Mouse (Mus musculus): ENCODE data around the gene Smim8. TPM values are rescaled to one million over a fixed set of nuclear protein-coding genes. Genes with fewer than 3 reads are reported as not detected.

Smim8 gene
- polyA plus RNA-seq (2017; shearing (Covaris generic)) = 65.5 TPM

DNA sequence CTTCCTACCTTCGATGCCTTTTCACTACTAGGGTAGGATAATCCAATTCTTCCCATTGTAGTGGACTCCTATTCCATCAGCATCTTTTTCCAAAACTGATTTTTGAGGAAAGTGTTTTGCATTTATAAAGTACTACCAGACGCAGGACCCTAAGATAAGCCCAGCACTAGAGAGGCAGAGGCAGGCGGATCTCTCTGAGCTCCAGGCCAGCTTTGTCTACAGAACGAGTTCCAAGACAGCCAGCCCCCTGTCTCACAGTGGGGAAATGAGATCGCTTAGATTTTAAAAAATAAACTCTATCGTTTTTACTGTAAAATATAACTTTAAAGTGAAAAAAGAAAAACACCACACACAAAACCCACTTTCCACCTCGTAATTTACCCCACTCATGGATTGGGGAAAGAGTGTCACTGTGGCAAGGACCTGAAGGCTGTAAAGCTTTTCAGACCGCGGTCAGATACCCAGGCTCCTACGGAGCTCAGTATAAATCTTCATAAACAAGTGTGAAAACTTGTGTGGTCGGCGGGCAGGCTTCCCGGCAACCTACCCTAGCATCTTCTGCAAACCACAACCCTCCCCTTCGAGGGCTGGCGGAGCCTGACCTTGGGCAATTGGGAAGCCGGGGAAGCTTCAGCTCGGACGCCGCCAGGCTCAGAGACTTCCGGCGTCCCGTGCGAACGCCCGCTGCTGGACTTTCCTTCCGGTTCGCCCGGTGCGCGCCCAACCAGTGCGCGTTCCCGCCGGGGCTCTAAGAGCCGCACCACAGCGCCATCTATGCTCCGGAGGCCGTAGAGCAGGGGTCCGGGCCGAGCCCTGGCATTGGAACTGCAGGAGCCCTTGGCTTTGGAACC lies at the start of gene Smim8:
Smim8 (minus strand) TSS at position 747 of the 851 bp plus-strand sequence.

DNA sequence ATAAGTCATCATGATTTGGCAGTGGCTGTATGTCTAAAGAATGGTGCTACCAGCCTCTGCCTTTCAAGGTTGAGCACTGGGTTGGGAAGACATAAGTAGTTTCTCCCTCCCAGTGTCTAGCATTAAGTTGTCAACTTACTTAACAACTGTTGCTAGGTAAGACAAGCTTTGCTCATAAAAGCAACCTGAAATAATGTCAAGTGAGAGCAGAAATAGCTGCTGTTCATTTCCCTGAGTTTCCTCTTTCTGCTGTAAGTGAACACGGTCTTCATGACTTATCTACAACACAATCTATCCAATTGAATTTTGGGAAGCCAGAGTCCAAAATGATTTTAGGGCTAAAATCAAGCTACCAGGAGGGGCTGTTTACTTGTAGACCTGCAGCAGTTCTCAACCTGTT lies 22.1 kb downstream of the Smim8 start, which contains the start of gene Gm136:
Gm136 (minus strand) TSS at position 101 of the 400 bp plus-strand sequence.

DNA sequence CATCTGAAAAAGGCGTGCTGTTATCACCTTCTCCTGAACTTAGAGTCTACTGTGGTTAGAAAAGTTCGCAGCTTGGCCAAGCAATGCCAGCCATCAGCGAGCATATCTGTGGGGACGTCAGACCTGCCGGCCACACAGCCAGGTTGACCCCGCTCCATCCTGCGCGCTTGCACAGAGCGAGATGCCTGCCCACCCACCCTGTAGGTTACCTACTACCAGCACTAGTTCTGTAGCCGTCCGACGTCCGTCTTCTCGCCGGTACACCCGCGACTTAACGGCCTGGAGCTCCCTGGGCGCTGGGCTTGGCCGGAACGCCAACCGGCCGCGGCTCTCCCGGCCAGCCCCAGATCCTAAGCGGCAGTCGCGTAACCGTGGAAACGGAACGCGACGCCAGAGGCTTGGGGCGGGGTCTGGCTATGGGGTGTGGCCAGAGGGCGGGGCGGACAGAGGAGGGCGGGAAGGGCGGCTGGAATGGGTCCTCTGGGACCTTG lies 48.3 kb downstream of the Smim8 start, which contains the start of gene Cfap206:
Cfap206 (minus strand) TSS at position 356 of the 491 bp plus-strand sequence.

Other genes starting within 250 kb of the Smim8 start
- 3.9 TPM for gene Akirin2, start 227.5 kb downstream of the Smim8 start, polyA plus RNA-seq (2017; shearing (Covaris generic))
- 122 TPM for gene Orc3, start 163.5 kb downstream of the Smim8 start, polyA plus RNA-seq (2017; shearing (Covaris generic))
- gene Rars2, start 163.5 kb downstream of the Smim8 start, polyA plus RNA-seq (2017; shearing (Covaris generic)) = 61.8 TPM
- gene Slc35a1, start 91.0 kb downstream of the Smim8 start, polyA plus RNA-seq (2017; shearing (Covaris generic)) = 38.4 TPM
- gene Cfap206, start 48.2 kb downstream of the Smim8 start, polyA plus RNA-seq (2017; shearing (Covaris generic)) = not detected
- not detected for gene Gm136, start 22.2 kb downstream of the Smim8 start, polyA plus RNA-seq (2017; shearing (Covaris generic))
- gene Zfp292, start 104.5 kb upstream of the Smim8 start, polyA plus RNA-seq (2017; shearing (Covaris generic)) = 21.3 TPM
- not detected for gene Cga, start 115.4 kb upstream of the Smim8 start, polyA plus RNA-seq (2017; shearing (Covaris generic))